Mouse (Mus musculus): Measurements from ENCODE around the gene Scfd1.

DNA sequence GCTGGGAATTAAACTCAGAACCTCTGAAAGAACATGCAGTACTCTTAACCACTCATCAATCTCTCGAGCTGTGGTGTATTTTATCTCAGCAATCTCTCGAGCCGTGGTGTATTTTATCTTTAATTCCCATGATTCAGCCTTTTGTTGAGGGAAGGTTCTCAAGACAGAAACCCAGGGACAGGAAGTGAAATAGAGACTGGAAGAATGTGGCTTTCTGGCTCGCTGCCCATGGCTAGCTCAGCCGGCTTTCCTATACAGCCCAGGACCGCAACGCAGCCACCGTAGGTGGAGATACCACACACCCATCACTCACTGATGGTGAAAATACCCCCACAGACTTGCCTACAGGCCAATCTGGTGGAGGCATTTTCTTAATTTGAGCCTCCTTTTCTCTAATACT lies 22.0 kb upstream of the Scfd1 start:
- no peak for TF ChIP-seq POLR2A (IDR thresholded peaks at IDR 0.05; ENCODE audit: extremely low read depth, insufficient read depth, low read length)
- TF ChIP-seq CTCF (IDR thresholded peaks at IDR 0.05; ENCODE audit: low read depth, low read length): no peak
